Mouse (Mus musculus): ENCODE measurements around the gene Slco3a1. TPM values are rescaled to one million over a fixed set of nuclear protein-coding genes. Genes with fewer than 3 reads are reported as not detected.

The Slco3a1 gene
- polyA plus RNA-seq, 1 experiment from 2014 or later, result 19.8 TPM

DNA sequence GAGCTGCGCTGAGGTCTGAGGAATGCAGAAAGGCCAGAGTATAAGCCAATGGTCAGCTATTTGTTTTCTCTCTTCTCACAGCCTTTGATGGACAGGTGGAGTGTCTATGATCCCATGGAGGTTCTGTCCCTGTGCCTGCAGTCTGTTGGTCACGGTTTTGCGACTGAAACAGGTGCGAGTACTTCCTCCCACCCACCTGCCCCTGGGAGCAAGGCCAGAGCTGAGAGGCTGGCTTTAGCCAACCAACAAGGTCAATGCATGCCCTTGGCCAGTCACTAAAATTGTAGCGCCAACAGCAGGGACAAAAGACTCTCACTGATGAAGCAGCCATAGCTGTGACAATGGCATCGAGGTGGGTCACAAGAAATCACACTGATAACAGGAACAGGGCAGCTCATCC lies 154.9 kb downstream of the Slco3a1 start:
- WGBS, result 85% methylated on average over 6 of the region's 6 CpGs

DNA sequence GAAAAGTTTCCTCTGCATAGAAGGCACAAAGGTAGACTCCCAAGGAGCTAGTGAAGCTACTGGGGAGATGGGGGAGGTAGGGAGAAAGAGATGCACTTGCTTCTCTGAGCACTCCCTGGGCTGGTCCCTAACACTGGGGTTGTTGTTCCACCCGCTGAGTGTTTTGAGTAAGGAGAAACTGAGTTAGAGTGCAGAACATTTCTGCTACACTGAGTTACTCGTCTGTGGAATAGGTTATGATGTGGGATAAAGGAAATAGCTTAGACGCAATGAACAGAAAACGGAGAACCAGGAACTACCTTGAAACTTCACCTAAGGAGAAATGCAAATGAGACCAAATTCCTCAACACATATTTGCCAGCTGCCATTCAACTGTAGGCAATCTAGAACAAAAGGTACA lies 155.4 kb downstream of the Slco3a1 start:
- TF ChIP-seq CTCF (IDR thresholded peaks at IDR 0.05; ENCODE audit: low read depth), result no peak
- no peak for DNase-seq (ENCODE audit: low spot score)
- Histone ChIP-seq H3K4me1 (replicated peaks; ENCODE audit: insufficient read depth, low read length) (no peaks in the 10 kb centered on the region), H3K27me3 (ENCODE audit: insufficient read depth, low read length) (no peaks in the 10 kb centered on the region), H3K4me3 (replicated peaks; ENCODE audit: low read depth, low read length) (no peak overlapping the region), H3K27ac (peak overlapping the region; percentile 55), H3K36me3 (ENCODE audit: insufficient read depth, low read length) (no peaks in the 10 kb centered on the region), H3K9me3 (replicated peaks; ENCODE audit: low read length) (no peaks in the 10 kb centered on the region), H3K4me2 (ENCODE audit: low read length) (no peak overlapping the region), H3K9ac (ENCODE audit: low read depth, low read length) (no peak overlapping the region)
- 72% methylated on average over 4 of the region's 4 CpGs for WGBS
- no peak for ATAC-seq (replicated peaks; ENCODE audit: low FRiP score, low read depth)

More for the DNA sequence above, 154.9 kb downstream of the Slco3a1 start:
- no peak for ATAC-seq (replicated peaks; ENCODE audit: low FRiP score, low read depth)
- Histone ChIP-seq H3K4me1 (replicated peaks; ENCODE audit: insufficient read depth, low read length) (no peaks in the 10 kb centered on the region), H3K9ac (ENCODE audit: low read depth, low read length) (no peak overlapping the region), H3K27ac (peak overlapping the region; percentile 55; the same call in 1 of the 2 replicates), H3K9me3 (replicated peaks; ENCODE audit: low read length) (no peaks in the 10 kb centered on the region), H3K4me2 (ENCODE audit: low read length) (no peak overlapping the region), H3K27me3 (ENCODE audit: insufficient read depth, low read length) (no peaks in the 10 kb centered on the region), H3K36me3 (ENCODE audit: insufficient read depth, low read length) (no peaks in the 10 kb centered on the region), H3K4me3 (replicated peaks; ENCODE audit: low read depth, low read length) (no peak overlapping the region)
- no peak for TF ChIP-seq CTCF (IDR thresholded peaks at IDR 0.05; ENCODE audit: low read depth)
- DNase-seq (ENCODE audit: low spot score), result no peak

DNA sequence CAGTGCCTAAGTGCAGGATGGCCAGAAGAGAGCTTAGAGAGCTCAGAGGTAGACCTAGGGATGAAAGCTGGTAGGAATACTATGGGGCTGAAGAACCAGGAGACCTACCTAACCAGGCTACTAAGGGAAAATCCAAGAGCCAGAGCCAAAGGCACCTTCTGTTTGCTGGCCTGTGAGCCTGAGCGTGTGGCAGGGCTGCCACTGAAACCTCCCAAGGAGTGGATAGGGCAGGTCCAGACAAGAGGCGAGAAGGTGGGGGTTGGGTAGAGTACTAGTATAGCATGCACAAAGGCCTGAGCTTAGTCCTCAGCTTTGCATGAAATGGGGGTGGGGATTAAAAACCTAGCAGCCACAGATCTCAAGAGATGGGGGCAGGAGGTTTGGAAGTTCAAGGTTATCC lies 156.3 kb downstream of the Slco3a1 start:
- Histone ChIP-seq H3K27me3 (ENCODE audit: insufficient read depth, low read length) (no peaks in the 10 kb centered on the region), H3K4me2 (ENCODE audit: low read length) (no peak overlapping the region), H3K4me3 (replicated peaks; ENCODE audit: low read depth, low read length) (no peak overlapping the region), H3K36me3 (ENCODE audit: insufficient read depth, low read length) (no peaks in the 10 kb centered on the region), H3K4me1 (replicated peaks; ENCODE audit: insufficient read depth, low read length) (no peaks in the 10 kb centered on the region), H3K9me3 (replicated peaks; ENCODE audit: low read length) (no peaks in the 10 kb centered on the region), H3K9ac (ENCODE audit: low read depth, low read length) (no peak overlapping the region), H3K27ac (peak overlapping the region; percentile 50; the same call in 1 of the 2 replicates)
- DNase-seq (ENCODE audit: low spot score) (no peak), ATAC-seq (replicated peaks; ENCODE audit: low FRiP score, low read depth) (no peak)
- WGBS, result 70% methylated on average over 2 of the region's 2 CpGs
- no peak for TF ChIP-seq CTCF (IDR thresholded peaks at IDR 0.05; ENCODE audit: low read depth)

DNA sequence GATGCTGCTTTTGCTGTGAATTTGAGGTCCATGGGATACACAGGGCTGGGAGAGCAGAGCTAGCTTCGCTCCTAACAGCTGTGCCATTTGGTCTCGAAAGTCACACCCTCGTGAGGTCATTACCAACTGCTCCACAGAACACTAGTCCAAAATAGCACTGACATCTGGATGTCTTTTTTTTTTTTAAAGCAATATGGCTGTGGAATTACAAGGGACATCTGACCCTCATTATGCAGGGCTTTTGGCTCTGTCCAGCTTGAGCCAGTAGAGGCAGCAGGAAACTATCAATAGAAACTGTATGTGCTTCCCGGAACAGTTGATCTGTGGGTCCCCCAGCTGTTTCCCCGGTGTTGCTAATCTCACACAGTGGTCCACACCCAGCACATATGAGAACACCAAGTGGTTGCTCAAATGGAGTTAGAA lies 163.1 kb downstream of the Slco3a1 start:
- ATAC-seq (replicated peaks; ENCODE audit: low FRiP score, low read depth), result no peak

DNA sequence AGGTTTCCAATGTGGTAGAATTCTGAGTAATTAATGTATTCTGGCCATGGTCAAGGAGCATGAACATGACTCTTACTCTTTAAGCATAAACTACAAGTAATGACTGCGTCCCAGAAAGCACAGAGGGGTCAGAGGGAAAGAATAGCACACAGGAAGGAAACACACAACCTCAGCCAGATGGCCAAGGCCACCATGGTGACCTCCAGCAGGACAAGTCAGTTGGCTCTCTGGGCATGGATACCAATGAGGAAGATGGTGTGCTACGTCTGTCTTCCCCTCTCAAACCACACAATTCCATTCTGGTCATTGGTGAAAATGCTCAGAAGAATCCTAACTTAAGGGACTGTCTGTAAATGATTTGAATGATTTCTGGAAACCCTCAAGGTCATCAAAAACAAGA lies 165.0 kb downstream of the Slco3a1 start:
- no peaks in the 10 kb centered on the region for H3K4me1 ChIP-seq (replicated peaks; ENCODE audit: insufficient read depth, low read length)

More for the DNA sequence above, 163.1 kb downstream of the Slco3a1 start:
- no peak for TF ChIP-seq CTCF (IDR thresholded peaks at IDR 0.05; ENCODE audit: low read depth)
- Histone ChIP-seq H3K4me1 (replicated peaks; ENCODE audit: insufficient read depth, low read length) (no peaks in the 10 kb centered on the region), H3K4me2 (ENCODE audit: low read length) (no peak overlapping the region), H3K9ac (ENCODE audit: low read depth, low read length) (no peak overlapping the region), H3K9me3 (replicated peaks; ENCODE audit: low read length) (no peaks in the 10 kb centered on the region), H3K36me3 (ENCODE audit: insufficient read depth, low read length) (no peaks in the 10 kb centered on the region), H3K4me3 (replicated peaks; ENCODE audit: low read depth, low read length) (no peak overlapping the region), H3K27ac (no peak overlapping the region), H3K27me3 (ENCODE audit: insufficient read depth, low read length) (no peaks in the 10 kb centered on the region)
- peak; percentile 32 for DNase-seq (ENCODE audit: low spot score)
- 65% methylated on average over 5 of the region's 5 CpGs for WGBS

DNA sequence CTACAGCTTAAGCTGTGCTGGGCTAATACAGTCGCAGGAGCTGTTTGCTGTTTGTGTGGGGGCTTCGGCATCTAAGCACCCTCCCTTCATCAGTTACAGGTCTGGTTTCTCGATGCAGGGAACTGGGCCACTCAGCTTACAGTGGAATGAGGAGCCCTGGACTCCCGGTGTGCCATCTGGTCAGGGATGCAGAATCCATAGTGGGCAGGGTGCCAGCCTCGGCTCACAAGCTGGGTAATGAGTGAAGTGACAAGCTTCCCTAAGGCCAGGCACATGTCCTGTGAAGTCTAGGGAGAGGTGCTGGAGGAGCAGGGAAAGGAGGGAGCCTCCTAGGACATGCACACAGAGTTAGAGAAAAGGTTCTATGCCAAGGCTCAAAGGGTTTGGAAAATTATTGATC lies 168.3 kb downstream of the Slco3a1 start:
- WGBS, result 56% methylated on average over 5 of the region's 5 CpGs
- ATAC-seq (replicated peaks; ENCODE audit: low FRiP score, low read depth) (no peak), DNase-seq (ENCODE audit: low spot score) (peak; percentile 21)
- no peaks in the 10 kb centered on the region for H3K36me3 ChIP-seq (ENCODE audit: insufficient read depth, low read length)
- no peak overlapping the region for H3K4me3 ChIP-seq (replicated peaks; ENCODE audit: low read depth, low read length)
- no peaks in the 10 kb centered on the region for H3K9me3 ChIP-seq (replicated peaks; ENCODE audit: low read length)
- no peaks in the 10 kb centered on the region; the same call in 1 of the 2 replicates for H3K4me1 ChIP-seq (replicated peaks; ENCODE audit: insufficient read depth, low read length)
- H3K27me3 ChIP-seq (ENCODE audit: insufficient read depth, low read length), result no peaks in the 10 kb centered on the region
- H3K27ac ChIP-seq, result no peak overlapping the region
- TF ChIP-seq CTCF (IDR thresholded peaks at IDR 0.05; ENCODE audit: low read depth), result no peak
- H3K9ac ChIP-seq (ENCODE audit: low read depth, low read length), result no peak overlapping the region
- no peak overlapping the region for H3K4me2 ChIP-seq (ENCODE audit: low read length)

More for the DNA sequence above, 165.0 kb downstream of the Slco3a1 start:
- H3K27me3 ChIP-seq (ENCODE audit: insufficient read depth, low read length), result no peaks in the 10 kb centered on the region
- H3K4me3 ChIP-seq (replicated peaks; ENCODE audit: low read depth, low read length), result no peak overlapping the region
- WGBS, result 38% methylated on average over 2 of the region's 2 CpGs
- H3K9me3 ChIP-seq (replicated peaks; ENCODE audit: low read length), result no peaks in the 10 kb centered on the region
- ATAC-seq (replicated peaks; ENCODE audit: low FRiP score, low read depth) (no peak; the same call in 1 of the 2 replicates), DNase-seq (ENCODE audit: low spot score) (peak; percentile 64)
- no peak for TF ChIP-seq CTCF (IDR thresholded peaks at IDR 0.05; ENCODE audit: low read depth)
- no peak overlapping the region for H3K4me2 ChIP-seq (ENCODE audit: low read length)
- H3K36me3 ChIP-seq (ENCODE audit: insufficient read depth, low read length), result no peaks in the 10 kb centered on the region
- no peak overlapping the region for H3K27ac ChIP-seq
- H3K9ac ChIP-seq (ENCODE audit: low read depth, low read length), result no peak overlapping the region

Measured in kidney, postnatal 0 days (tissue).